Mouse (Mus musculus) hindbrain, postnatal 0 days (tissue): ENCODE measurements around the gene Rab21. TPM values are rescaled to one million over a fixed set of nuclear protein-coding genes. Genes with fewer than 3 reads are reported as not detected.
"Not testable (repeated sequence)": the region's sequence is repeated elsewhere in the genome, so short reads cannot be mapped to it uniquely, and the experiment has no call there.

Experiments
- ATAC-seq: fragments of 200-750 bp; cut with Nextera tagmentation; 2 replicates; pipeline ENCODE4 v1.8.0; 2017; ENCODE audit warnings: mild to moderate bottlenecking, moderate TSS enrichment, moderate library complexity
- DNase-seq: peaks from one replicate; pipeline ENCODE4 v3.0.0-alpha.2; 2015; ENCODE audit warnings: low spot score
- H3K27ac ChIP-seq: fragments of 300-500 bp; sonication (generic); 2 replicates; pipeline ENCODE4 v1.5.1; 2014; ENCODE audit warnings: mild to moderate bottlenecking
- H3K27me3 ChIP-seq: fragments of 300-500 bp; sonication (generic); 2 replicates; pipeline ENCODE4 v1.6.1; 2014; ENCODE audit warnings: low read length, mixed read lengths; ENCODE audit not compliant: insufficient read depth
- H3K36me3 ChIP-seq: fragments of 300-500 bp; sonication (generic); 2 replicates; pipeline ENCODE4 v1.6.1; 2014; ENCODE audit warnings: low read length, mixed read lengths; ENCODE audit not compliant: insufficient read depth
- H3K4me1 ChIP-seq: fragments of 300-500 bp; sonication (generic); 2 replicates; pipeline ENCODE4 v1.6.1; 2014; ENCODE audit warnings: antibody characterized with exemption, low read length, mixed read lengths; ENCODE audit not compliant: insufficient read depth
- H3K4me2 ChIP-seq: fragments of 300-500 bp; sonication (generic); 2 replicates; pipeline ENCODE4 v1.6.1; 2014; ENCODE audit warnings: low read depth, mild to moderate bottlenecking, low read length, moderate library complexity, mixed read lengths
- H3K4me3 ChIP-seq: fragments of 300-500 bp; sonication (generic); 2 replicates; pipeline ENCODE4 v1.5.1; 2014; ENCODE audit warnings: low read length
- H3K9ac ChIP-seq: fragments of 300-500 bp; sonication (generic); replicated peaks from 2 replicates; pipeline ENCODE4 v1.6.1; 2014; ENCODE audit warnings: mild to moderate bottlenecking, low read length, moderate library complexity, mixed read lengths
- H3K9me3 ChIP-seq: fragments of 300-500 bp; sonication (generic); 2 replicates; pipeline ENCODE4 v1.6.1; 2016; ENCODE audit warnings: low read length, mixed read lengths
- CTCF ChIP-seq: IDR thresholded peaks from 2 replicates; pipeline ENCODE4 v1.5.1; 2016; ENCODE audit warnings: antibody characterized with exemption, control low read depth, low read depth
- WGBS: fragments of 180-500 bp; shearing (Covaris S2); extraction: QIAGEN DNeasy Blood & Tissue Kit; methylation state at CpG from one replicate; pipeline ENCODE4 v1.1.7; 2014; 5-methylcytosine and 5-hydroxymethylcytosine counted together
- polyA plus RNA-seq: library from polyadenylated mRNA; unstranded; fragments of >200 nt; fragmentation: Nextera tagmentation; extraction: Ambion mirVana; gene quantifications from 2 replicates; pipeline ENCODE4 v1.2.1, GENCODE M21; 2015
- total RNA-seq: library from RNA; depleted of rRNA; stranded (reverse); fragments of >200 nt; gene quantifications from 2 replicates; pipeline ENCODE4 v1.2.3, GENCODE M21; 2014

Rab21 gene
- total and polyA plus RNA-seq, 2 experiments from 2014 or later, result 9.0 to 24.8 TPM

DNA sequence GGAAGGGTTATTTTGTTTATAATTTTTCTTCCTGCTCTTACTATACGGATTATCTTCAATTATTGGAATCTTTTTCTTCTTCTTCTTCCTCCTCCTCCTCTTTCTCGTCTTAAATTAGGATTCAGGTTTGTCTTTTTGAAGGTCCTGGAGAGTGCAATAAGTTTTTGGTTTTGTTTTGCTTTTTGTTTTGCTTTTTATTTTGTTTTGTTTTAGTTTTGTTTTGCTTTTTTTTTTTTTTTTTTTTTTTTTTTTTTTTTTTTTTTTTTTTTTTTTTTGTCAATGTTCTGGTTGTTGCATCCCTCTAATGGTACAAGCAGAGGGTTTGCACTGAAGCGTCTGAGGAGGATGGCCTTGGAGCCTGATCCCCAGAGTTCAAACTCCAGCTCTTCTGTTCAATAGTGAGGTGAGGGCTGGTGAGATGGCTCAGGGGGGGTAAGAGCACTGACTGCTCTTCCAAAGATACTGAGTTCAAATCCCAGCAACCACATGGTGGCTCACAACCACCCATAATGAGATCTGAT is 13.7 kb upstream of the Rab21 start:
- Histone ChIP-seq H3K27me3 (no peaks in the 10 kb centered on the region), H3K36me3 (no peaks in the 10 kb centered on the region), H3K4me1 (no peaks in the 10 kb centered on the region), H3K9me3 (no peaks in the 10 kb centered on the region), H3K9ac (no peak overlapping the region), H3K27ac (no peak overlapping the region), H3K4me3 (no peak overlapping the region), H3K4me2 (no peak overlapping the region)
- no peak for DNase-seq
- WGBS, result 83% methylated on average over 3 of the region's 3 CpGs
- ATAC-seq, result no peak
- no peak for TF ChIP-seq CTCF

DNA sequence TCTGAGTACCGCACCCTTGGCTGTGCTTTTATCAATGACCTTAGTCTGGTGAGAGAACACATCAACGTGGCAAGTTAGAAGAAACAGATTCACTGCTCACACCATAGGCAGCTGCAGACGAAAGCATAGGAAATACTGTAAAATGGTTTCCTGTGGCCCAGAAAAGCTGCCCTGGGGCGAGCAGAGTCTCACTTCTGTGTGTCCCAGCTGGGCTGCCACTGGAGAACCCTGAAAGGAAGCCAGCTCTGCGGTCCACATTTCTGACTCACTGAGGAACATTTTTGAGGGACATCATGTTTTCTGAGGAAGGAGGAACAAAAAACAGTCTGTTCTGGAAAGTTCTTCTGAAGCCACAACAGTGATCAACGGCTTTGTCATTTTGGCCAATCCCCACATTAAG is 13.1 kb upstream of the Rab21 start:
- H3K27me3 ChIP-seq, result no peaks in the 10 kb centered on the region
- no peaks in the 10 kb centered on the region for H3K36me3 ChIP-seq
- DNase-seq (no peak), ATAC-seq (no peak)
- no peaks in the 10 kb centered on the region for H3K9me3 ChIP-seq
- H3K4me1 ChIP-seq, result no peaks in the 10 kb centered on the region
- H3K27ac ChIP-seq, result no peak overlapping the region
- no peak overlapping the region for H3K9ac ChIP-seq
- WGBS, result 75% methylated on average over 6 of the region's 6 CpGs
- H3K4me2 ChIP-seq, result no peak overlapping the region
- TF ChIP-seq CTCF, result no peak
- no peak overlapping the region for H3K4me3 ChIP-seq

GRCm38 (mm10) chr10:115323295-115323694 is 7.9 kb upstream of the Rab21 start:
- no peak overlapping the region for H3K4me2 ChIP-seq
- no peaks in the 10 kb centered on the region for H3K4me1 ChIP-seq
- H3K27ac ChIP-seq, result no peak overlapping the region
- DNase-seq (peak; percentile 86), ATAC-seq (peak; percentile 55)
- 8% methylated on average over 6 of the region's 6 CpGs for WGBS
- H3K4me3 ChIP-seq, result no peak overlapping the region
- H3K27me3 ChIP-seq, result no peaks in the 10 kb centered on the region
- peak; percentile 82 for TF ChIP-seq CTCF
- no peak overlapping the region for H3K9ac ChIP-seq
- no peaks in the 10 kb centered on the region for H3K36me3 ChIP-seq
- no peaks in the 10 kb centered on the region for H3K9me3 ChIP-seq

- ATAC-seq (no peak), DNase-seq (no peak)
- no peak for TF ChIP-seq CTCF
- no peaks in the 10 kb centered on the region for H3K9me3 ChIP-seq
- H3K4me3 ChIP-seq, result no peak overlapping the region
- H3K36me3 ChIP-seq, result no peaks in the 10 kb centered on the region
- H3K4me2 ChIP-seq, result no peak overlapping the region
- no peaks in the 10 kb centered on the region for H3K27me3 ChIP-seq
- 82% methylated on average over 5 of the region's 5 CpGs for WGBS
- H3K4me1 ChIP-seq, result no peaks in the 10 kb centered on the region; the same call in 1 of the 2 replicates
- no peak overlapping the region for H3K27ac ChIP-seq
- no peak overlapping the region for H3K9ac ChIP-seq
Measured at GRCm38 (mm10) chr10:115321317-115322035, 6.1 kb upstream of the Rab21 start.

DNA sequence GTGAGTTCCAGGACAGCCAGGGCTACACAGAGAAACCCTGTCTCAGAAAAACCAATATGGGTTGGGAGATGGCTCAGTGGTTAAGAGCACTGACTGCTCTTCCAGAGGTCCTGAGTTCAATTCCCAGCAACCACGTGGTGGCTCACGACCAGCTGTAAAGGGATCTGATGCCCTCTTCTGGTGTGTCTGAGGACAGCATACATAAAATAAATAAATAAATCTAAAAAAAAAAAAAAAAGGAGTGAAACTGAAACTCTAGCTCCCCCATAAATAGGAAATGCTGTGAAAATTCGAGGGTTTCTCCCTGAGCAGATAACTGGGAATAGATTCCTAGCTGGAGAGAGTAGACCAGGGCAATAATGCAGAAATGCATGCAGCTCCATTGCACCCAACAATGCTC is 3.0 kb upstream of the Rab21 start:
- not testable (repeated sequence) for H3K9ac ChIP-seq, H3K9me3 ChIP-seq, H3K27ac ChIP-seq, H3K4me1 ChIP-seq, H3K4me2 ChIP-seq, DNase-seq, H3K36me3 ChIP-seq, H3K27me3 ChIP-seq, ATAC-seq, H3K4me3 ChIP-seq
- WGBS, result 76% methylated on average over 3 of the region's 3 CpGs

GRCm38 (mm10) chr10:115316313-115316712 is 919 bp upstream of the Rab21 start:
- WGBS, result 50% methylated on average over 11 of the region's 11 CpGs
- ATAC-seq, result no peak
- no peaks in the 10 kb centered on the region for H3K9me3 ChIP-seq
- H3K27me3 ChIP-seq, result no peaks in the 10 kb centered on the region
- H3K4me3 ChIP-seq, result peak overlapping the region; percentile 100
- TF ChIP-seq CTCF, result no peak
- peak; percentile 54 for DNase-seq
- H3K4me1 ChIP-seq, result peaks cover 14% of the 10 kb centered on the region
- H3K36me3 ChIP-seq, result no peaks in the 10 kb centered on the region
- peak overlapping the region; percentile 98; the same call in 1 of the 2 replicates for H3K9ac ChIP-seq
- peak overlapping the region; percentile 81 for H3K4me2 ChIP-seq
- peak overlapping the region; percentile 99 for H3K27ac ChIP-seq
